Mouse (Mus musculus) CH12.LX (cell line): Measurements from ENCODE around the gene Cul5. TPM values are rescaled to one million over a fixed set of nuclear protein-coding genes. Genes with fewer than 3 reads are reported as not detected.

ENCODE experiments used
- DNase-seq: peaks from one replicate; pipeline ENCODE4 v3.0.0-alpha.2; 2013; ENCODE audit errors: extremely low read depth
- H3K27ac ChIP-seq: 2 replicates; pipeline ENCODE4 v1.5.1; 2012; ENCODE audit warnings: low read depth, mild to moderate bottlenecking, control low read depth, moderate library complexity; ENCODE audit not compliant: insufficient read depth
- H3K27me3 ChIP-seq: replicated peaks from 2 replicates; pipeline ENCODE3; 2012; ENCODE audit warnings: inconsistent platforms
- H3K36me3 ChIP-seq, 2 experiments: replicated peaks in 1 of 2; 2 replicates each; pipeline versions ENCODE3 to v1.6.1; 2012; ENCODE audit warnings: inconsistent platforms in 1 of 2, low read length in 1 of 2, mild to moderate bottlenecking in 1 of 2, mixed read lengths in 1 of 2, moderate library complexity in 1 of 2; ENCODE audit not compliant: control insufficient read depth in 1 of 2, insufficient read depth in 1 of 2
- H3K4me1 ChIP-seq, 2 experiments: 2 replicates each; pipeline ENCODE4 v1.6.1; 2012; ENCODE audit warnings: inconsistent platforms in 1 of 2, moderate library complexity in 1 of 2; ENCODE audit not compliant: insufficient read depth in 2 of 2, control insufficient read depth in 1 of 2
- H3K4me2 ChIP-seq: 2 replicates; pipeline ENCODE4 v1.6.1; 2012; ENCODE audit warnings: low read depth, mild to moderate bottlenecking, control low read depth; ENCODE audit not compliant: poor library complexity, insufficient read depth, severe bottlenecking
- H3K4me3 ChIP-seq, 3 experiments: fragments of 150-350 bp in 1 of 3; sonication (generic) in 1 of 3; replicated peaks in 1 of 3; 2 replicates each; pipeline versions ENCODE3 to v1.5.1; 2011 to 2012; ENCODE audit warnings: low read depth in 2 of 3, low read length in 2 of 3, mild to moderate bottlenecking in 2 of 3, moderate library complexity in 2 of 3, control low read depth in 1 of 3, improper control_type of control experiment in 1 of 3, inconsistent platforms in 1 of 3, mixed read lengths in 1 of 3; ENCODE audit not compliant: poor library complexity in 1 of 3
- H3K79me2 ChIP-seq: replicated peaks from 2 replicates; pipeline ENCODE4 v1.6.1; 2012; ENCODE audit warnings: mild to moderate bottlenecking, moderate library complexity; ENCODE audit not compliant: control insufficient read depth, poor library complexity, insufficient read depth, severe bottlenecking; ENCODE audit errors: extremely low read depth
- H3K9ac ChIP-seq: 2 replicates; pipeline ENCODE4 v1.6.1; 2012; ENCODE audit warnings: low read depth, mild to moderate bottlenecking, control low read depth, moderate library complexity; ENCODE audit not compliant: insufficient read depth
- H3K9me3 ChIP-seq: replicated peaks from 2 replicates; pipeline ENCODE3; 2012; ENCODE audit warnings: low read length, inconsistent platforms, mixed read lengths
- BHLHE40 ChIP-seq: IDR thresholded peaks from 2 replicates; pipeline ENCODE4 v1.6.1; 2011; ENCODE audit warnings: mild to moderate bottlenecking, low read depth, low read length, improper control_type of control experiment
- CHD1 ChIP-seq: IDR thresholded peaks from 2 replicates; pipeline ENCODE4 v1.6.1; 2012; ENCODE audit warnings: low read depth, low read length, improper control_type of control experiment, inconsistent platforms
- CTCF ChIP-seq, 2 experiments: IDR thresholded peaks in 1 of 2; conservative IDR thresholded peaks in 1 of 2; 2 replicates each; pipeline ENCODE4 v1.5.1; 2011 to 2012; ENCODE audit warnings: low read depth in 2 of 2, low read length in 2 of 2, improper control_type of control experiment in 1 of 2, inconsistent platforms in 1 of 2, mild to moderate bottlenecking in 1 of 2, moderate library complexity in 1 of 2
- E2F4 ChIP-seq: IDR thresholded peaks from 2 replicates; pipeline ENCODE4 v1.6.1; 2011; ENCODE audit warnings: low read depth, low read length, improper control_type of control experiment; ENCODE audit not compliant: insufficient replicate concordance
- ELF1 ChIP-seq: IDR thresholded peaks from 2 replicates; pipeline ENCODE4 v1.6.1; 2014; ENCODE audit warnings: low read depth, mild to moderate bottlenecking, inconsistent platforms, low read length, improper control_type of control experiment
- EP300 ChIP-seq: IDR thresholded peaks from 2 replicates; pipeline ENCODE4 v1.6.1; 2011; ENCODE audit warnings: low read length, improper control_type of control experiment
- IRF4 ChIP-seq: IDR thresholded peaks from 2 replicates; pipeline ENCODE4 v1.6.1; 2014; ENCODE audit warnings: low read depth, mild to moderate bottlenecking, inconsistent platforms, low read length, improper control_type of control experiment
- JUN ChIP-seq: IDR thresholded peaks from 2 replicates; pipeline ENCODE4 v1.6.1; 2011; ENCODE audit warnings: low read depth, mild to moderate bottlenecking, low read length, improper control_type of control experiment, moderate library complexity; ENCODE audit not compliant: insufficient read depth
- JUND ChIP-seq: conservative IDR thresholded peaks from 2 replicates; pipeline ENCODE4 v1.6.1; 2011; ENCODE audit warnings: low read depth, low read length, improper control_type of control experiment
- MAFK ChIP-seq: IDR thresholded peaks from 2 replicates; pipeline ENCODE4 v1.6.1; 2011; ENCODE audit warnings: low read length, improper control_type of control experiment; ENCODE audit not compliant: insufficient replicate concordance
- MXI1 ChIP-seq: IDR thresholded peaks from 2 replicates; pipeline ENCODE4 v1.6.1; 2011; ENCODE audit warnings: mild to moderate bottlenecking, low read depth, low read length, improper control_type of control experiment
- NRF1 ChIP-seq: IDR thresholded peaks from 2 replicates; pipeline ENCODE4 v1.6.1; 2014; ENCODE audit warnings: low read depth, mild to moderate bottlenecking, inconsistent platforms, low read length, improper control_type of control experiment, moderate library complexity
- POLR2AphosphoS2 ChIP-seq: IDR thresholded peaks from 2 replicates; pipeline ENCODE4 v1.6.1; 2011; ENCODE audit warnings: low read depth, low read length, improper control_type of control experiment
- RAD21 ChIP-seq: IDR thresholded peaks from 2 replicates; pipeline ENCODE4 v1.6.1; 2011; ENCODE audit warnings: low read depth, mild to moderate bottlenecking, low read length, improper control_type of control experiment, moderate library complexity
- RCOR1 ChIP-seq: conservative IDR thresholded peaks from 2 replicates; pipeline ENCODE4 v1.6.1; 2012; ENCODE audit warnings: low read depth, mild to moderate bottlenecking, inconsistent platforms, low read length, improper control_type of control experiment
- SIN3A ChIP-seq: IDR thresholded peaks from 2 replicates; pipeline ENCODE4 v1.6.1; 2012; ENCODE audit warnings: low read length, improper control_type of control experiment, inconsistent platforms
- SMC3 ChIP-seq: IDR thresholded peaks from 2 replicates; pipeline ENCODE4 v1.6.1; 2011; ENCODE audit warnings: low read depth, low read length, improper control_type of control experiment
- TBP ChIP-seq: conservative IDR thresholded peaks from 2 replicates; pipeline ENCODE4 v1.6.1; 2011; ENCODE audit warnings: low read depth, low read length, improper control_type of control experiment
- UBTF ChIP-seq: IDR thresholded peaks from 2 replicates; pipeline ENCODE4 v1.6.1; 2012; ENCODE audit warnings: low read depth, mild to moderate bottlenecking, inconsistent platforms, low read length, improper control_type of control experiment, moderate library complexity
- USF1 ChIP-seq: IDR thresholded peaks from 2 replicates; pipeline ENCODE4 v1.6.1; 2014; ENCODE audit warnings: low read depth, mild to moderate bottlenecking, inconsistent platforms, low read length, improper control_type of control experiment
- USF2 ChIP-seq: conservative IDR thresholded peaks from 2 replicates; pipeline ENCODE4 v1.6.1; 2011; ENCODE audit warnings: low read depth, low read length, improper control_type of control experiment
- ZC3H11A ChIP-seq: IDR thresholded peaks from 2 replicates; pipeline ENCODE4 v1.6.1; 2012; ENCODE audit warnings: low read depth, mild to moderate bottlenecking, inconsistent platforms, low read length, improper control_type of control experiment
- ZNF384 ChIP-seq: IDR thresholded peaks from 2 replicates; pipeline ENCODE4 v1.6.1; 2012; ENCODE audit warnings: low read depth, low read length, improper control_type of control experiment, inconsistent platforms
- dilution Hi-C: fragments of 300-500 bp; cut with MboI; formaldehyde crosslinking; loops from 2 replicates; pipeline ENCODE4 v1.14.3; 2020; ENCODE audit warnings: low sequenced_read_pairs; ENCODE audit not compliant: extremely low pct_unique_long_range_greater_than_20kb, extremely low pct_ligation_motif_present
- in situ Hi-C: fragments of 300-500 bp; cut with MboI; formaldehyde crosslinking; loops from 3 replicates; pipeline ENCODE4 v1.14.3; 2019; ENCODE audit warnings: low sequenced_read_pairs, low pct_ligation_motif_present, low pct_unique_long_range_greater_than_20kb, mixed read lengths
- polyA plus RNA-seq: library from polyadenylated mRNA; unstranded; fragments of >175 nt; gene quantifications from 2 replicates; pipeline ENCODE4 v1.2.1, GENCODE M21; 2012; ENCODE audit warnings: low read depth; ENCODE audit not compliant: insufficient read length
- total RNA-seq, 2 experiments: library from RNA; depleted of rRNA; stranded (reverse); fragments of 300-350 nt in 1 of 2; fragments of >200 nt in 1 of 2; gene quantifications; 2 replicates each; pipeline ENCODE4 v1.2.3; 2012 to 2014

Gene Cul5
- total and polyA plus RNA-seq, 3 experiments, result 21.0 to 43.8 (median 37.3) TPM

DNA sequence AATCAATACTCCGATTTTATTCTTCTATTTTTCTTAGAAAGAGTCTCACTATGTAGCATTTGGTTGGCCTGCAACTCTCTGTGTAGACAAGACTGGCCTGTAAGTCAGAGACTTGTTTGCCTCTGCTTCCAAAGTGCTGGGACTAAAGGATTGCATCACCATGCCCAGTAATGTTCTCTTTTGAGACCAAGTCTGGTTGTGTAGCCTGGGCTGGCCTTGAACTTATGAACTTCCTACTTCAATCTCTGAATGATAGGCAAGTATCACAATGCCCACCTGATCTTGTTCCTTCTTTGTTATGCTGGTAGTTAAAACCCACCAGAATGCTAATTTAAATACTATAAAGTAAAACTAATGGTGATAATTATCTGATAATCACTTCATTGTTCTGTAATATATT, 33.2 kb upstream of the Cul5 start:
- Histone ChIP-seq H3K4me1 (peaks cover 3 to 19% of the 10 kb centered on the region in 2 experiments; a peak in 2 of 4 replicates), H3K4me3 (no peak overlapping the region), H3K9me3 (no peaks in the 10 kb centered on the region), H3K27ac (no peak overlapping the region), H3K4me2 (no peak overlapping the region), H3K79me2 (0 out of 2 replicates have a peak, but pooled peaks cover 2% of the 10 kb centered on the region), H3K9ac (no peak overlapping the region), H3K36me3 (no peaks in the 10 kb centered on the region), H3K27me3 (no peaks in the 10 kb centered on the region)
- no peak for DNase-seq
- dilution Hi-C loops (no loop called here), in situ Hi-C loops (no loop called here)
- TF ChIP-seq USF1 (no peak), ZNF384 (no peak), CTCF (conservative IDR thresholded peaks at IDR 0.05 in 1 of 2, IDR thresholded peaks at IDR 0.05 in 1 of 2; ENCODE audit: low read depth in 2 of 2, low read length in 2 of 2) (no peak)

DNA sequence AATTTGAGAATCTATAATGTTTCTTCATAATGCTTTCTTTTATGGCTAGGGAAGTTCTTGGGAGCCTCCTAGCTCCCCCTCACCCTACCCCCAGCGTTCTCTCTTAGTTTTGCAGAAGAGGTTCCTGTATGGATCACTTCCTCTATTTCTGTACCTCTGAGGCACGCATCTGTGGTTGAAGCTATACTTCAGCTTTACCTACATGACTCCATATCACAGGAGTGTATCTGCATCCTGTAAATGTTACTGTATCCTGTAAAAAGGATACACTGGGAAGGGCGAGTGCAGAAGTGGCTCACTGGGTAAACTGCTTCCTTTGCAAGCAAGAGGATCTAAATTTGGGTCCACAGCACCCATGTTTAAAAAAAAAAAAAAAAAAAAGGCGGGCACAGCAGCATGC, 30.7 kb upstream of the Cul5 start:
- Histone ChIP-seq H3K79me2 (0 out of 2 replicates have a peak, but pooled peaks cover 2% of the 10 kb centered on the region), H3K36me3 (no peaks in the 10 kb centered on the region), H3K4me1 (peaks cover 3 to 13% of the 10 kb centered on the region in 2 experiments; a peak in 2 of 4 replicates), H3K9ac (no peak overlapping the region), H3K4me3 (no peak overlapping the region), H3K27me3 (no peaks in the 10 kb centered on the region), H3K27ac (no peak overlapping the region), H3K9me3 (peaks cover 2% of the 10 kb centered on the region), H3K4me2 (peak overlapping the region; percentile 46)
- no peak for TF ChIP-seq JUN
- no peak for TF ChIP-seq MXI1
- no peak for TF ChIP-seq MAFK
- TF ChIP-seq EP300, result peak; percentile 53
- no peak for TF ChIP-seq USF2
- no peak for TF ChIP-seq USF1
- peak; percentile 88 for TF ChIP-seq ZNF384
- no peak for TF ChIP-seq RCOR1
- TF ChIP-seq RAD21, result no peak
- no peak for TF ChIP-seq JUND
- no peak for TF ChIP-seq ELF1
- no peak for TF ChIP-seq SIN3A
- TF ChIP-seq SMC3, result no peak
- TF ChIP-seq CHD1, result no peak
- TF ChIP-seq TBP, result no peak
- TF ChIP-seq IRF4, result peak; percentile 43; the same call in 1 of the 2 replicates
- TF ChIP-seq BHLHE40, result peak; percentile 45; the same call in 1 of the 2 replicates
- no peak for TF ChIP-seq POLR2AphosphoS2
- no peak for TF ChIP-seq NRF1
- no peak for TF ChIP-seq ZC3H11A
- no peak for TF ChIP-seq UBTF
- TF ChIP-seq E2F4, result no peak
- dilution Hi-C loops, result no loop called here
- DNase-seq, result peak; percentile 45
- in situ Hi-C loops, result no loop called here
